Mouse (Mus musculus) heart, embryonic 12.5 days (tissue): ENCODE data around the gene Pitpnc1. TPM values are rescaled to one million over a fixed set of nuclear protein-coding genes. Genes with fewer than 3 reads are reported as not detected.

Source experiments
- ATAC-seq: fragments of 200-750 bp; cut with Nextera tagmentation; 2 replicates; pipeline ENCODE4 v1.8.0; 2017; ENCODE audit warnings: moderate TSS enrichment, moderate library complexity; ENCODE audit not compliant: insufficient number of reproducible peaks, low FRiP score
- H3K27ac ChIP-seq: fragments of 300-500 bp; sonication (generic); 2 replicates; pipeline ENCODE4 v1.5.1; 2016; ENCODE audit warnings: mild to moderate bottlenecking, moderate library complexity; ENCODE audit not compliant: poor library complexity, severe bottlenecking
- H3K27me3 ChIP-seq: fragments of 300-500 bp; sonication (generic); replicated peaks from 2 replicates; pipeline ENCODE4 v1.6.1; 2016; ENCODE audit warnings: mild to moderate bottlenecking, moderate library complexity
- H3K36me3 ChIP-seq: fragments of 300-500 bp; sonication (generic); 2 replicates; pipeline ENCODE4 v1.6.1; 2016; ENCODE audit warnings: mild to moderate bottlenecking, moderate library complexity
- H3K4me1 ChIP-seq: fragments of 300-500 bp; sonication (generic); replicated peaks from 2 replicates; pipeline ENCODE4 v1.6.1; 2016; ENCODE audit warnings: mild to moderate bottlenecking
- H3K4me2 ChIP-seq: fragments of 300-500 bp; sonication (generic); 2 replicates; pipeline ENCODE4 v1.6.1; 2016; ENCODE audit warnings: mild to moderate bottlenecking, moderate library complexity
- H3K4me3 ChIP-seq: fragments of 300-500 bp; sonication (generic); 2 replicates; pipeline ENCODE4 v1.5.1; 2016; ENCODE audit warnings: mild to moderate bottlenecking
- H3K9ac ChIP-seq: fragments of 300-500 bp; sonication (generic); 2 replicates; pipeline ENCODE4 v1.6.1; 2016; ENCODE audit warnings: mild to moderate bottlenecking, moderate library complexity
- H3K9me3 ChIP-seq: fragments of 300-500 bp; sonication (generic); replicated peaks from 2 replicates; pipeline ENCODE4 v1.6.1; 2016; ENCODE audit warnings: mild to moderate bottlenecking, moderate library complexity
- WGBS: fragments of 180-500 bp; shearing (Covaris S2); methylation state at CpG from one replicate; pipeline ENCODE4 v1.1.7; 2016; 5-methylcytosine and 5-hydroxymethylcytosine counted together
- polyA plus RNA-seq: library from polyadenylated mRNA; unstranded; fragments of >200 nt; fragmentation: Nextera tagmentation; extraction: Ambion mirVana; gene quantifications from 2 replicates; pipeline ENCODE4 v1.2.1, GENCODE M21; 2016

Pitpnc1 gene
- polyA plus RNA-seq, 1 experiment from 2014 or later, result 8.2 TPM

DNA sequence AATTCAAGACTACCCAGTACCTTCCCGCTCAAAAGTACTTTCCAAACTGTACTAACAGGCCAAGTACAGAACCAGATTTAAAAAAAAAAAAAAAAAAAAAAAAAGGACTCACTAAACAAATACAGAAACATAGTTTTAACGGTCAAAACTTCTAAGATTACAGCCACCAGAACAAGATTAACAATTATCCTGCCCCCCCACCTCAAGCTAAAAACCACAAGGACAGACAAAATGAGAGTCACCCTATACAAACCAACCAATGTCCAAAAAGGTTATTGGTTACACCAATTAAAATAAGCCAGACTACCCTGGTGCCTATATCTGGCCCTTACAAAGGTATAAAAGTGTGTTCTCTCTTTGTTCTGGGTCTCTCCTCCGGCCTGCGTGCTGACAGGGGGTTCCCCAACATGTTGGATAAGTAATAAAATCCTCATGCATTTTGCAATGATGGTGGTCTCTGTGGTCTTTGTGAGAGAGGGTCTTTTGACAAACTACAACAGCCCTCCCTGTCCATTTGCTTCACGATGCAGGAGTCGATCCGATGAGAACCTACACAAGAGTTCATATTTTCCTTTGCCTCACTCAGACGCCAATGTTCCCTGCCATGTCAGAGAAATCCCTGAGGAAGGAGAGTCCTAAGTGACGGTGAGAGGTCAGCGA, 54.5 kb downstream of the Pitpnc1 start:
- H3K27ac ChIP-seq, result peak overlapping the region; percentile 4; the same call in 1 of the 2 replicates
- 83% methylated on average over 10 of the region's 10 CpGs for WGBS
- ATAC-seq, result no peak
- H3K27me3 ChIP-seq, result no peaks in the 10 kb centered on the region
- no peaks in the 10 kb centered on the region for H3K36me3 ChIP-seq
- peaks cover 23% of the 10 kb centered on the region for H3K4me1 ChIP-seq
- H3K4me3 ChIP-seq, result no peak overlapping the region
- no peak overlapping the region for H3K9ac ChIP-seq
- H3K9me3 ChIP-seq, result no peaks in the 10 kb centered on the region
- no peak overlapping the region for H3K4me2 ChIP-seq

DNA sequence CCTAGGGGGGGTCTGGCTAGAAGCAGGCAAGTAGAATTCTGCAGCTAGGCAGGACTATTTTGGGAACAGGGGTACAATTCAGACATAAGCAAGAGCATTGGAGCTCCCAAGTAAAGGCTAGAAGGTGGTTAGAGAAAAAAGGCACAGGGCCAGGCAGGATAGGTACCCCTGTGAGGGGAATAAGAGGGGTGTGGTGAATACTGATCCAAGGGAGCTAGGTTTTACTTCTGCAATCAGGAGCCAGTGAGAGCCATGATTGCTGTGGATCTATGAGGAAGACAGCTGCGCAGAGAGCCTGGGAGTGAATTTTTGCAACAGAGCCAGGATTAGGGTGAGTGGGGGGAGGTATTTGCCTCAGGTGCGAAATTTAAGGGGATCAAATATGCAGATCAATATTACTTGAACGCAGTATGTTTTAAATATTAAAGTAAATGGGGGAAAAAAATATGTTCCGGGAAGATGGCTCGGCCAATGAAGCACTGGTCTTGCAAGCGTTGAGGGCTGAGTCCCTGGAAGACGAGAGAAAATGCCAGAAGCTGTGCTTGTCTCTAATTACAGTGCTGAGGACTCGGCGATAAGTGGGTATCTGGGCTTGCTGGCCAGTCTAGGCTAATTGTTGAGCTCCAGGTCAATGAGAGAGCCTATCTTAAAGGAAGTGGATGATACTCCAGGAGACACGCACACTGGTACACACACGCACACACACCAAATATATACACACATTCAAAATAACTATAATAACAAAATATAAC, 55.3 kb downstream of the Pitpnc1 start:
- Histone ChIP-seq H3K9me3 (no peaks in the 10 kb centered on the region), H3K27ac (no peak overlapping the region), H3K9ac (no peak overlapping the region), H3K4me1 (peaks cover 23% of the 10 kb centered on the region), H3K4me2 (no peak overlapping the region), H3K27me3 (no peaks in the 10 kb centered on the region), H3K4me3 (no peak overlapping the region), H3K36me3 (no peaks in the 10 kb centered on the region)
- no peak for ATAC-seq
- 61% methylated on average over 11 of the region's 11 CpGs for WGBS

DNA sequence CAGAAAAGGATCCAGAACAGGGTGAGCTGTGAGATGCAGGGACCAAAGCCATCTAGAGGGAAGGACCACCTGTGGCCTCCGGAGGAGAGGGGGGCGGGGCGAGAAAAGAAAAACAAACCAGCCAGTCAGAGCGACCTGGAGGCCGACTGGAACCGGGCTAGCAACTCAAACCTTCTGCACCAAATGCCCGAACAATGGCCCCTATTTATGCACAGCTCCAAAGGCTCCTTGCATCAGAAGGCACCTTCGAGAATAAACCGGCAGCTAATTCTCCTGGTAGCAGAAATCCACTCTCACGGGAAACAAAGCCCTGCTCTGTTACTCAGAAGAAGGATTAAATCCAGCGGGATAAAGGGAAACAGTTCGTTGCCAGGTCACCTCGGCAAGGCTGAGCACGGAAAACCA, 57.2 kb downstream of the Pitpnc1 start:
- no peak for ATAC-seq
- Histone ChIP-seq H3K9ac (peak overlapping the region; percentile 65), H3K4me2 (peak overlapping the region; percentile 75), H3K36me3 (no peaks in the 10 kb centered on the region), H3K4me1 (peaks cover 23% of the 10 kb centered on the region), H3K4me3 (peak overlapping the region; percentile 46), H3K27me3 (no peaks in the 10 kb centered on the region), H3K9me3 (no peaks in the 10 kb centered on the region), H3K27ac (peak overlapping the region; percentile 13; the same call in 1 of the 2 replicates)
- WGBS, result 3% methylated on average over 14 of the region's 14 CpGs

GRCm38 (mm10) chr11:107412128-107412527, 58.4 kb downstream of the Pitpnc1 start:
- Histone ChIP-seq H3K4me1 (peaks cover 23% of the 10 kb centered on the region), H3K27ac (no peak overlapping the region)
- 89% methylated on average over 4 of the region's 4 CpGs for WGBS

GRCm38 (mm10) chr11:107411576-107411975, 58.9 kb downstream of the Pitpnc1 start:
- Histone ChIP-seq H3K4me2 (no peak overlapping the region), H3K27me3 (no peaks in the 10 kb centered on the region), H3K4me3 (no peak overlapping the region), H3K36me3 (no peaks in the 10 kb centered on the region), H3K4me1 (peaks cover 23% of the 10 kb centered on the region), H3K9ac (no peak overlapping the region), H3K27ac (no peak overlapping the region), H3K9me3 (no peaks in the 10 kb centered on the region; the same call in 1 of the 2 replicates)
- no peak for ATAC-seq
- WGBS, result 74% methylated on average over 9 of the region's 9 CpGs

More at GRCm38 (mm10) chr11:107412128-107412527, 58.4 kb downstream of the Pitpnc1 start:
- no peak overlapping the region for H3K4me3 ChIP-seq
- H3K36me3 ChIP-seq, result no peaks in the 10 kb centered on the region
- H3K9ac ChIP-seq, result no peak overlapping the region
- no peak overlapping the region for H3K4me2 ChIP-seq
- H3K27me3 ChIP-seq, result no peaks in the 10 kb centered on the region
- ATAC-seq, result no peak
- no peaks in the 10 kb centered on the region for H3K9me3 ChIP-seq

DNA sequence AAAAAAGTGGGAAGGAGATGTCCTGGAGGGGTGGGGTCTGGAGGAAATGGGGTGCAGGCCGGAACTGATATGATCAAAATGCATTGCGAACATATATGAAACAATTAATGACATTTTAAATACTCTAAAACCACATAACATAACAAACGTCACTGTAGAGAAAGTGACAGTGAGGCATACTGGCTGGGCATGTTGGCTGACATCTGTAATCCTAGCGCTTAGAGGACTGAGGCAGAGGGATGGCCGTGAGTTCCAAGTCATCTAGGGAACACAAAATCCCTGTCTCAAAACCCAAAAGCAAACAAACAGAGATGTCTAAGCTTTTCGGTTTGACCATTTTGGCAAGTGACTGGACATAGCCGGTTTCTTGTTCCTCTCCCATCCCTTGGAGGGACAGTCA, 59.7 kb downstream of the Pitpnc1 start:
- peaks cover 23% of the 10 kb centered on the region for H3K4me1 ChIP-seq
- 82% methylated on average over 7 of the region's 7 CpGs for WGBS

GRCm38 (mm10) chr11:107410090-107410732, 60.3 kb downstream of the Pitpnc1 start:
- Histone ChIP-seq H3K4me3 (no peak overlapping the region), H3K9me3 (no peaks in the 10 kb centered on the region; the same call in 1 of the 2 replicates), H3K27me3 (no peaks in the 10 kb centered on the region), H3K9ac (no peak overlapping the region), H3K4me1 (peaks cover 20% of the 10 kb centered on the region), H3K36me3 (no peaks in the 10 kb centered on the region), H3K4me2 (no peak overlapping the region), H3K27ac (no peak overlapping the region)
- 66% methylated on average over 5 of the region's 5 CpGs for WGBS
- no peak for ATAC-seq

More for the DNA sequence above, 59.7 kb downstream of the Pitpnc1 start:
- H3K36me3 ChIP-seq, result no peaks in the 10 kb centered on the region
- H3K4me3 ChIP-seq, result no peak overlapping the region
- no peak overlapping the region for H3K27ac ChIP-seq
- no peak overlapping the region for H3K4me2 ChIP-seq
- H3K9ac ChIP-seq, result no peak overlapping the region
- H3K9me3 ChIP-seq, result no peaks in the 10 kb centered on the region; the same call in 1 of the 2 replicates
- no peak for ATAC-seq
- no peaks in the 10 kb centered on the region for H3K27me3 ChIP-seq

- 87% methylated on average over 7 of the region's 7 CpGs for WGBS
- ATAC-seq, result no peak
- H3K27me3 ChIP-seq, result no peaks in the 10 kb centered on the region
- H3K9ac ChIP-seq, result no peak overlapping the region
- no peak overlapping the region for H3K4me3 ChIP-seq
- H3K27ac ChIP-seq, result no peak overlapping the region
- H3K4me1 ChIP-seq, result peaks cover 9% of the 10 kb centered on the region; the same call in 1 of the 2 replicates
- no peaks in the 10 kb centered on the region; the same call in 1 of the 2 replicates for H3K9me3 ChIP-seq
- no peaks in the 10 kb centered on the region for H3K36me3 ChIP-seq
- no peak overlapping the region for H3K4me2 ChIP-seq
These were observed 61.6 kb downstream of the Pitpnc1 start for GRCm38 (mm10) chr11:107408886-107409285.

- H3K27ac ChIP-seq, result no peak overlapping the region
- WGBS, result 69% methylated on average over 9 of the region's 9 CpGs
These were observed 62.8 kb downstream of the Pitpnc1 start for GRCm38 (mm10) chr11:107407698-107408097.

DNA sequence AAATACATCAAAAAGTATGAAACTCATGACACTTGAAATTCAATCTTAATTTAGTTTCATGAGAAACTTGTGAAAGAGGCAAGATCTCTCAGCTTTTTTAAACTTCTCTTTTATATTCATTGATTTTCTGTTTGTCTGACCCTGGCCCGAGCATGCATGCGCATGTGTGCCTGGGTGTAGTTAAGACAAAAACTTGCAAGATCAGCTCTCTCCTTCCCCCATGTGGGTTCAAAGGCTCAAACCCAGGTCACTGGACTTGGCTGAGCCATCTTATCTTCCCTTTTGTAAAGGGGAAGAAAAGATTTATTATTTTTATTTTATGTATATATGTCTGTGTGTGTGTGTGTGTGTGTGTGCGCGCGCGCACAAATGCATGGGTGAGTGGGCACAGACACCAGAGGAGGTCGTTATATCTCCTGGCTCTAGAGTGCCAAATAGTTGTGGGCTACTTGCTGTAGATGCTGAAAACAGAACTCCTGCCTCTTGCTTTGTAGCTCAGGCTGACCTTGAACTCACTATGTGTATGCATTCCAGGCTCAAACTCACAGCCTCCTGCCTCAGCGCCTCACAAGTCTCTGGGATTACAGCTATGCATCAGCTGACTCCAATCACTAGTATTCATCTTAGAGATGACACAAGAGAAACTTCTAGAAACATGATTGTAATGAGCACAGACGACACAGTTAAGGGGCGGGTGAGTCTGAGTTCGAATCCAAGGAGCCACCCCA, 64.7 kb downstream of the Pitpnc1 start:
- H3K4me1 ChIP-seq, result no peaks in the 10 kb centered on the region
- no peaks in the 10 kb centered on the region for H3K27me3 ChIP-seq
- no peak overlapping the region for H3K9ac ChIP-seq
- H3K9me3 ChIP-seq, result no peaks in the 10 kb centered on the region; the same call in 1 of the 2 replicates
- no peak overlapping the region for H3K4me2 ChIP-seq
- H3K27ac ChIP-seq, result no peak overlapping the region
- no peak overlapping the region for H3K4me3 ChIP-seq
- no peak for ATAC-seq
- H3K36me3 ChIP-seq, result no peaks in the 10 kb centered on the region
- WGBS, result 94% methylated on average over 11 of the region's 11 CpGs

More at GRCm38 (mm10) chr11:107407698-107408097, 62.8 kb downstream of the Pitpnc1 start:
- Histone ChIP-seq H3K36me3 (no peaks in the 10 kb centered on the region), H3K27me3 (no peaks in the 10 kb centered on the region), H3K9ac (no peak overlapping the region), H3K9me3 (no peaks in the 10 kb centered on the region; the same call in 1 of the 2 replicates), H3K4me1 (0 out of 2 replicates have a peak, but pooled peaks cover under 1% of the 10 kb centered on the region), H3K4me2 (no peak overlapping the region), H3K4me3 (no peak overlapping the region)
- ATAC-seq, result no peak
